Mouse (Mus musculus): ENCODE results near the gene Gse1. TPM values are rescaled to one million over a fixed set of nuclear protein-coding genes. Genes with fewer than 3 reads are reported as not detected.

The Gse1 gene
- polyA plus RNA-seq, 1 experiment: 45.8 TPM

- Histone ChIP-seq H3K4me1 (ENCODE audit: control insufficient read depth, insufficient read depth, low read length) (no peaks in the 10 kb centered on the region), H3K27ac (ENCODE audit: control insufficient read depth, insufficient read depth, low read depth, low read length, poor library complexity) (no peak overlapping the region), H3K4me3 (replicated peaks; ENCODE audit: control insufficient read depth, low read depth, low read length) (no peak overlapping the region)
- 69% methylated on average over 15 of the region's 15 CpGs for WGBS
- TF ChIP-seq POLR2A (IDR thresholded peaks at IDR 0.05; ENCODE audit: borderline replicate concordance, control insufficient read depth, low read depth, low read length) (no peak), CTCF (IDR thresholded peaks at IDR 0.05; ENCODE audit: control insufficient read depth, insufficient read depth, low read length) (no peak)
These were observed 233.9 kb downstream of the Gse1 start for GRCm38 (mm10) chr8:120462119-120462551.

DNA sequence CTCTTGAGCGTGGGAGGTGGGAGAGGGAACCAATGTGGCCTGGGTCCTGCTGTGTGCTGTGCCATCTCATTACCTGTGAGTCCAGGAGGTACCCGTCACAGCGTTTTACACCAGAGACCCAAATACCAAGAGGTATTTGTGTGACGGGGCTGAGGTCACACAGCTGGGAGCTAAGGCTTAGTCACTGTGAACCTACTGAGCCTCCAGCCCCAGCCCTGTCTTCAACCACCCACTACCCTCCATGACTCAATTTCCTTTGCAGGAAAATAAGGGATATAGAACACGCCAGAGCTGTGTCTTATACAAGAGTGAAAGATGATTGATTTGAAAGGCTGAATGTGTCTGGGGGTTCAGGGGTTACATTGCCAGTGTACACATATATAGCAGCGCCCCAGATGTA, 234.4 kb downstream of the Gse1 start:
- 79% methylated on average over 6 of the region's 6 CpGs for WGBS

DNA sequence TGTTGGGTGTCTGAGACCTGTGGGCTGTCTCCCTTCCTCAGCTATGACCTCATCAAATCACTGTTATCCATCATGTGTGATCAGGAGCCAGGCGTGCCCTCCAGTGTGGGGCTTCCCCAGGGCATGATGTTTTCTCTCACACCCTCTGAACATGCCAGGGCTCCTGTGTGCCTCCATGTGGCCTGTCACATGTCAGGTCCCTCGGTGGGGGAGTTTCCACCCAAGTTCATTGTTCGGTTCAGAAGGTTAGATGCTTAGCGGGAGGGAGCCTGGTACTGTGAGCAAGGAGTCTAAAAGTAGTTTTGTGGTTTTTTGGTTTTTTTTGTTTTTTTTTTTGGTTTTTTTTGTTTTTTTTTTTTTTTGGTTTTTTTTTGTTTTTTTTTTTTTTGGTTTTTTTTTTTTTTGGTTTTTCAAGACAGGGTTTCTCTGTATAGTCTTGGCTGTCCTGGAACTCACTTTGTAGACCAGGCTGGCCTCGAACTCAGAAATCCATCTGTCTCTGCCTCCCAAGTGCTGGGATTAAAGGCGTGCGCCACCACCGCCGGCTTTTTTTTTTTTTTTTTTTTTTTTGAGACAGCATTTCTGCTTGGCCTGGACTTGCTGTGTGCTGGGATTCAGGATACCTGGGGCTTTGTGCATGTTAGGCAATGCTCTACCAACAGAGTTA, 235.8 kb downstream of the Gse1 start:
- Histone ChIP-seq H3K4me3 (replicated peaks; ENCODE audit: control insufficient read depth, low read depth, low read length) (no peak overlapping the region), H3K4me1 (ENCODE audit: control insufficient read depth, insufficient read depth, low read length) (no peaks in the 10 kb centered on the region), H3K27ac (ENCODE audit: control insufficient read depth, insufficient read depth, low read depth, low read length, poor library complexity) (no peak overlapping the region)
- TF ChIP-seq POLR2A (IDR thresholded peaks at IDR 0.05; ENCODE audit: borderline replicate concordance, control insufficient read depth, low read depth, low read length): no peak
- no peak for TF ChIP-seq CTCF (IDR thresholded peaks at IDR 0.05; ENCODE audit: control insufficient read depth, insufficient read depth, low read length)
- 76% methylated on average over 9 of the region's 9 CpGs for WGBS

More for the DNA sequence above, 234.4 kb downstream of the Gse1 start:
- TF ChIP-seq POLR2A (IDR thresholded peaks at IDR 0.05; ENCODE audit: borderline replicate concordance, control insufficient read depth, low read depth, low read length): no peak
- TF ChIP-seq CTCF (IDR thresholded peaks at IDR 0.05; ENCODE audit: control insufficient read depth, insufficient read depth, low read length): no peak
- H3K4me1 ChIP-seq (ENCODE audit: control insufficient read depth, insufficient read depth, low read length): no peaks in the 10 kb centered on the region
- no peak overlapping the region for H3K4me3 ChIP-seq (replicated peaks; ENCODE audit: control insufficient read depth, low read depth, low read length)
- H3K27ac ChIP-seq (ENCODE audit: control insufficient read depth, insufficient read depth, low read depth, low read length, poor library complexity): no peak overlapping the region

- WGBS: 84% methylated on average over 4 of the region's 4 CpGs
- Histone ChIP-seq H3K4me1 (ENCODE audit: control insufficient read depth, insufficient read depth, low read length) (no peaks in the 10 kb centered on the region), H3K27ac (ENCODE audit: control insufficient read depth, insufficient read depth, low read depth, low read length, poor library complexity) (no peak overlapping the region), H3K4me3 (replicated peaks; ENCODE audit: control insufficient read depth, low read depth, low read length) (no peak overlapping the region)
- no peak for TF ChIP-seq POLR2A (IDR thresholded peaks at IDR 0.05; ENCODE audit: borderline replicate concordance, control insufficient read depth, low read depth, low read length)
- no peak for TF ChIP-seq CTCF (IDR thresholded peaks at IDR 0.05; ENCODE audit: control insufficient read depth, insufficient read depth, low read length)
These were observed 236.3 kb downstream of the Gse1 start for GRCm38 (mm10) chr8:120464585-120464937.

DNA sequence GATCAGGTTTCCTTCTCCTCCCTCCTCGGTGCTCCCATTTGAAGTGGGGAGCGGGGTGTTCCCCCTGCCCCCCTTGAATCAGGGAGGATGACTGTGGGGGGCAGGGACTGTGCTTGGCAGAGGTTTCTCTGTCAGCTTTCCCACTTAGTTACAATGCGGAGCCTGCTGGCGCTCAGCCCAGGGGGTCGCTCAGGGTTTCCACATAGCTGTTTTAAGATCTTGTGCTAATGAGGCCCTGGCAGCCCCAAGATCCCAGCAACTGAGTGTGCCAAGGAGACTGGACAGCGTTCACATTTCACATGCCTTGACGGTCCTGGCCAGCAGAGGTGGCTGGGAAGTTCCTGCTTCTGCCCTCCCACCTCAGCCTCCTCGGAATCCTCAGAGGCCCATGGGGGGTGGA, 237.5 kb downstream of the Gse1 start:
- Histone ChIP-seq H3K4me1 (ENCODE audit: control insufficient read depth, insufficient read depth, low read length) (no peaks in the 10 kb centered on the region), H3K4me3 (replicated peaks; ENCODE audit: control insufficient read depth, low read depth, low read length) (no peak overlapping the region), H3K27ac (ENCODE audit: control insufficient read depth, insufficient read depth, low read depth, low read length, poor library complexity) (no peak overlapping the region)
- 72% methylated on average over 8 of the region's 8 CpGs for WGBS
- TF ChIP-seq POLR2A (IDR thresholded peaks at IDR 0.05; ENCODE audit: borderline replicate concordance, control insufficient read depth, low read depth, low read length): no peak
- no peak for TF ChIP-seq CTCF (IDR thresholded peaks at IDR 0.05; ENCODE audit: control insufficient read depth, insufficient read depth, low read length)

DNA sequence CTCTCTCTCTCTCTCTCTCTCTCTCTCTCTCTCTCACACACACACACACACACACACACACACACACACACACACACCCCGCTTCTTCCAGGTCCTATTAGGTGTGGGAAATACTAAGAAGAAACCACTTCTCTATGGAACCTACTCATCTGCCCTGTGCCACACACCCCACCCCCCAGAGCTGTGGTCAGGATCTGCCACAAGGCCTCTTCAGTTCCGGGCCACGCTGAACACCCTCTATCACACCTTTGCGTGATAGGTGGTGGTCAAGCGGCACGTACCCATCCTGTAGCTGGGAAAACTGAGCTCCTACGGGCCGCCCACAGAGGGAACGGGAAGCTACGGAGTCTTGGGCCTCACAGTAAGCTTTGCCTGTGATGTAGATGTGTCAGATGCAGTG, 238.0 kb downstream of the Gse1 start:
- no peak for TF ChIP-seq CTCF (IDR thresholded peaks at IDR 0.05; ENCODE audit: control insufficient read depth, insufficient read depth, low read length)
- TF ChIP-seq POLR2A (IDR thresholded peaks at IDR 0.05; ENCODE audit: borderline replicate concordance, control insufficient read depth, low read depth, low read length): no peak
- Histone ChIP-seq H3K4me3 (replicated peaks; ENCODE audit: control insufficient read depth, low read depth, low read length) (no peak overlapping the region), H3K27ac (ENCODE audit: control insufficient read depth, insufficient read depth, low read depth, low read length, poor library complexity) (no peak overlapping the region), H3K4me1 (ENCODE audit: control insufficient read depth, insufficient read depth, low read length) (no peaks in the 10 kb centered on the region)
- WGBS: 57% methylated on average over 10 of the region's 10 CpGs

DNA sequence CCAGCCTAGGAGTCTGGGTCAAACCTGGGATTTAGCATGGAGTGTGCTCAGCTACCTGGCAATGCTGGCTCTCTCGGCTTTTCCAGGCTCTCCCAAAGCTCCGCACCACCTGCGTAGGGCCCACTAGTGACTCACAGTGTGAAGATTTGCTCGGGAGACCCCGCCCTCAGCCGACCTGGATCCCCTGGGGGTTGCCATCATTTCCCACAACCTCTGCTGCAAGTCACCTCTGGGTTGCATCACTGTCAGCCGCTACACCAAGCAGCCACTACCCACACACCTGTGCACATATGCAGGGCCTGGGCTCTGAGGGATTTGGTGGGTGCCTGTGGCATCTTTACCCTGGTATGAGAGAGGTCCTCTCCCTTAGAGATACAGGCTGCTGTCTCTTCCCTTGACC, 239.3 kb downstream of the Gse1 start:
- Histone ChIP-seq H3K4me3 (replicated peaks; ENCODE audit: control insufficient read depth, low read depth, low read length) (no peak overlapping the region), H3K27ac (ENCODE audit: control insufficient read depth, insufficient read depth, low read depth, low read length, poor library complexity) (no peak overlapping the region), H3K4me1 (ENCODE audit: control insufficient read depth, insufficient read depth, low read length) (no peaks in the 10 kb centered on the region)
- TF ChIP-seq CTCF (IDR thresholded peaks at IDR 0.05; ENCODE audit: control insufficient read depth, insufficient read depth, low read length) (no peak), POLR2A (IDR thresholded peaks at IDR 0.05; ENCODE audit: borderline replicate concordance, control insufficient read depth, low read depth, low read length) (no peak)
- WGBS: 85% methylated on average over 7 of the region's 7 CpGs

DNA sequence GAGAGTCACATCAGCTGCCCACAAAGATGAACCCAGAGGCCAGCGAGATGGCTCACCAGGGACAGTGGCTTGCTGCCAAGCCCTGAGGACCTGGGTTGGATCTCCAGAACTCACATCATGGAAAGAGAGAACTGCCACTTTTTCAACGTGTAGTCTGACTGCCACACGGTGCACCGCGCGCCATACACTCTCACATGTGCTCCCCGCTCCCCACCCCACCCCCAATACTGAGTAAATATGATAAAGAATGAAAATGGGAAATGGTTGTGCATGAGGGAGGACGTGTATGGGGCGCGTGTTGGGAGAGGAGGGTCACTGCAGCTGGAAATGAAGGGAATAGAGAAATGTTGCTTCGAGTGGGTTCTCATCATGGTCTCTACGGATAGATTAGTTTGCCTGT, 241.9 kb downstream of the Gse1 start:
- H3K4me1 ChIP-seq (ENCODE audit: control insufficient read depth, insufficient read depth, low read length): peaks cover 6% of the 10 kb centered on the region; the same call in 1 of the 2 replicates
- TF ChIP-seq POLR2A (IDR thresholded peaks at IDR 0.05; ENCODE audit: borderline replicate concordance, control insufficient read depth, low read depth, low read length) (no peak), CTCF (IDR thresholded peaks at IDR 0.05; ENCODE audit: control insufficient read depth, insufficient read depth, low read length) (no peak)
- WGBS: 64% methylated on average over 12 of the region's 12 CpGs
- no peak overlapping the region for H3K4me3 ChIP-seq (replicated peaks; ENCODE audit: control insufficient read depth, low read depth, low read length)
- H3K27ac ChIP-seq (ENCODE audit: control insufficient read depth, insufficient read depth, low read depth, low read length, poor library complexity): no peak overlapping the region

GRCm38 (mm10) chr8:120471166-120471565, 242.9 kb downstream of the Gse1 start:
- TF ChIP-seq CTCF (IDR thresholded peaks at IDR 0.05; ENCODE audit: control insufficient read depth, insufficient read depth, low read length) (peak; percentile 62), POLR2A (IDR thresholded peaks at IDR 0.05; ENCODE audit: borderline replicate concordance, control insufficient read depth, low read depth, low read length) (no peak; the same call in 1 of the 2 replicates)
- 54% methylated on average over 7 of the region's 7 CpGs for WGBS
- H3K4me1 ChIP-seq (ENCODE audit: control insufficient read depth, insufficient read depth, low read length): peaks cover 13% of the 10 kb centered on the region; the same call in 1 of the 2 replicates
- no peak overlapping the region for H3K27ac ChIP-seq (ENCODE audit: control insufficient read depth, insufficient read depth, low read depth, low read length, poor library complexity)
- H3K4me3 ChIP-seq (replicated peaks; ENCODE audit: control insufficient read depth, low read depth, low read length): no peak overlapping the region
